Mouse (Mus musculus) retina, adult 2 months (tissue): ENCODE results near the gene Gpr45.
A peak's percentile ranks its signal among the peaks of the same experiment; 100 is the strongest.

Experiments used
- DNase-seq: peaks from one replicate; pipeline ENCODE4 v3.0.0-alpha.2; 2012; ENCODE audit warnings: low read depth, low spot score

Gpr45 gene

DNA sequence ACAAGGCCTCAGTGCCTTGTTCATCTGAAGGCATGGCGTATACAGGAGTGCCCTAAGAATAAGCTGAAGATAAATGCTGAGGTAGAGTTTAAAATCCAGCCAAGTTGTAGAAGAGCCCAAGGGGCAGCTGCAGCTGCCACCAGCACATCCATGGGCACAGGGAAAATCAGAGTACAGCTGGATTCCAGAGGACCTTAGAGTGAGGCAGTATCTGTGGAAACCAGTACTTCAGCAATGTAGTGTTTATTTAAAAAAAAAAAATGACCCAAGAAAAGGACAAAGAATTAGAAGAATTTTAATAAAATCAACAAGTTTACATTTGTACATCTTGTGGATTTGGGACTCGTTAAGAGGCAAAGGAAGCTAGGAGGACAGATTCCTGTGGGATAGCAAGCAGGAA lies 94.3 kb downstream of the Gpr45 start:
- DNase-seq, result no peak

DNA sequence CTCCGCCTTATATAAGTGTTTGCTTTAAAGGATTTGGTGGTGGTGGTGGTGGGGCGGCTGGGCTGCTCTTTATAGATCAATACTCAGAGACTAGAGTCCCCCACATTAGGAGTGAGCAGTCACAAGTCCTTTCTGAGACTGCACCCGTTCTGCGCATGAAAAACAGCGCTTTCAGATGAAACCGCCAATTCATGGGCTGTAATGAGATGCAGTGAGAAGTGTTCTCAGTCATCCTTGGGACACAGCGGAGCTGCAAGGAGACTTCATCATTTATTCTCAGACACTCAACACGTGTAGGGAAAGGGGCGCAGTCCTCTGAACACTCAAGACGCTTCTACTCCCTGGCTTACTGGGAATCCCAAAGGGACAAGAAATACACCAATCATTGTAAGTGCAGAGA lies 95.1 kb downstream of the Gpr45 start:
- DNase-seq, result no peak

DNA sequence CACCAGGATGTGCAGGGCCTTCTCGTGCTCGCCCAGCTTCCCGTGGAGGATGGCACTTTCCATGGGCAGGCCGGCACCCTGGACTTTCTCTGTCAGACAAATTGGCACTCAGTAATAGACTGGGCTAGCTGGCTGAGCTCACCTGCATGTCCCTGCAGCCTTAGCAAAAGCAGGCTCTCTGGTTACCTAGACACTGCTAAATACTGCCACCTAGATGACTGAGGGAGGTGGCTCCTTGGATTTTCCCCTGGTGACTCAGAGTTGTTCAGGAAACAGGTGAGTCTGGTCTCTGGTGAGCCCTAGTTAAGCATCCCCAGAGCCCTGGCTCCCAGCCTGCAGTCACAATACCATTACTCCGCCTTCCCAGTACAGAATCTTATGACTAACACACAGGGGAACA lies 99.2 kb downstream of the Gpr45 start:
- DNase-seq, result no peak

DNA sequence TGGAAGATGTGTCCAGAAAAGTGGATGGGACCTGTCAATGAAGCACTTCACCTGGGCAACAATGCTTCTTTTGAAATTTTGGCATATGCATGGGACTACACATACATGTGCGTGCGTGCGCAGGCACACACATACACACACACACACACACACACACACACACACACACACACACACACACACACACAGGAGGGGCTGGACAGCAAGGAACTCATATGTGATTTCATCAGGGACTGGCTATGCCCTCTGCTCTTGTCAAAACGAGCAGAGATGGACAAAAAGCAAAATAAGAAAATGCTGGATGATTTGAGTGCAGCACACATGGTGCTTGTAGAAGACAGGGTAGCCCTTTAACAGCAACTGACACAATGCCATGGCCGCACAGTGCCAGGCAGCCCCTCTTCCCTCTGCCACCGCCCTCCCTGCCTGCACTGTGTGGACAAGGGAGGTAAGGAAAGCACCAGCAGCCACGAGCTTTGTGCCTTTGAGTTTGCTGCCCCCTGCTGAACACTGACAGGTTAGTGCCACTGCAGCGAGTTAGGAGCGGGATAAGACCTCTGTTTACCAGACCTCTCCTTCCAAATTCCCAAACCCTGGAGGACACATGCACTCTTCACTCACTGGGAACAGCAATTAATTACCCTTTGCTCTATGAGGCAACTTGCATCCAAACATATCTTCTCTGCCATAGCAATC lies 113.1 kb downstream of the Gpr45 start:
- DNase-seq, result peak; percentile 29

DNA sequence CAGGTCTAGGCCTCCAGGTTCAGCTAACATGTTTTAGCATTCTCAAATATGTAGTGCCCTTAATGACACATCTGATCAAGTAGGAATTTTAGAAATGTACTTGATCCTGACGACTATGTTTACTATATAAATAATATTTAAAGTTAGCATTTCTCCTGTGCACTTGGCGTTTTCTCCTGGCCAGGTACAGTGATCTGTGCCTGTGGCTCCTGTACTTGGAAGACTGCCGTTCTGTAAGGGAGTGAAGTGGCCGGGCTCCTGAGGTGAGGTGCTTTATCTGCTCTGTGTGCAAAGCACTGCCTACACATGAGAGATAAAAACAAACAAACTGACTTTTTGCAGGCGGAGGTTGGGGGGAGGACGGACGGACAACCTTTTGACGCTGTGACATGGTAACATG lies 113.9 kb downstream of the Gpr45 start:
- no peak for DNase-seq

DNA sequence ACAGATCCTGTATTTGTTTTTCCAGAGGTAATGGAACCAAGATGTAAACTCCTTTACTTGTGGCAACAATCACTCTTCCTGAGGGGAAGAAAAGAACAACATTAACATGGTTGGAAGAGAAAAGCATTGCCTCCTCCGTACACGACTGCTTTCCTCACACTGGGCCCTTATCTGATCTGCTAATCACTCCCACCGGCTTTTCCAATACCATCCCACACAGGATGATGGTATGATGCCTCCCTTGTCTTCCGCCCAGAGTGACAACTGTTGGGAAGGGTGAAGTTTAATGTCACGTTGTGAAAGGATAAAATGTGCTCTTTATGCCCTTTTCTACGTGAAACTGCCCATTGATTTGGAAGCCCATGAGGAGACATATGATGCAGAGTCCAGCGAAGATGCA lies 114.9 kb downstream of the Gpr45 start:
- DNase-seq, result no peak

DNA sequence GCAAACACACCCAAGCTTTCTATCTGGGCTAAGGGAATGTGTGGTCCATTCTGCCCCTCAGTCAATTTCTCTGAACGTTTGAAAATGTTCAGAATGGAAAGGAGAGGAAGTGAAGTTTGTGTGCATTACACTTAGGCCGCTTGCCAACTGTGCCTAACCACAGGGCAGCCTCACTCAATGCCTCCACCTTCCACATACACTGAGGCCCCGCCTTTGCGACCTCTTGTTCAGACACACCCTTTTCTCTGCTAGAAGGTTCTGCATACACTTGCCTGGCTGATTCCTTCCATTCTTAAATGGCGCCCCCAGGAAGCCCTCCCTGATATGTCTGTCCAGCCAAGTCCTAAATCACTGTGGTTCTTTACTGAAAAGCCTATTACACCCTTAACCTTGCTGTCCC lies 118.1 kb downstream of the Gpr45 start:
- no peak for DNase-seq

DNA sequence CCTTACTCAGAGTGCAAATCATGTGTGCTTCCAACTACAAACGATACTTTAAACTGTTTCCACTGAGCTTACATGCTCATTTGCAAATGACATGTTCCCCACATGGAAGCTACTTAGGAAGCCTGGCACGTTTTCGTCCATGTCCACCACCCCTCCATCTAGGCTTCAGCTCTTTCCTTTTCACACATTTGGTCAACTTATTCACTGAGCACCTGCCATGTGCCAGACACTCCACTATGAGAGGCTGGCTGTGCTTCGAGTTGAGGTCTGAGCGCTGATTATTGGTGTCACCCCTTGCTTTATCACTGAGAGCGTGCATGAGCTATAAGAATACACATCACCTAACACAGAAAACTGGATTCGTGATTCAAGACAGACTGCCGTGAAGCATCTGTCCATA lies 119.4 kb downstream of the Gpr45 start:
- no peak for DNase-seq

DNA sequence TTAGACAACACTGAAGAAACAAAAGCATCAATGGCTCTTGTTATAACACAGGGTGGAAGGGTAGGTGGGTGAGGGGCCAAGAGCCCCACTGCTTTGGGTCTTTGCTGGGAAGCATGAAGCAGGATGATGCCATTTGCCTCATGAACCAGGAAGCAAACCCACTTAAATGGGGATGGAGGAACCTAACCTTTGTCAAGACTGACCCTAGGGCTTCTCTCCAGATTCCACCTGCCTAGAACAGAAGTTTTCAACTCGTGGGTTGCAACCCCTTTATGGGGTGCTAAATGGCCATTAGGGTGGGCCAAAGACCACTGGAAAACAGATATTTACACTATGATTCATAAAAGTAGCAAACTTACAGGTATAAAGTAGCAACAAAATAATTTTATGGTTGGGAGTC lies 119.9 kb downstream of the Gpr45 start:
- no peak for DNase-seq

DNA sequence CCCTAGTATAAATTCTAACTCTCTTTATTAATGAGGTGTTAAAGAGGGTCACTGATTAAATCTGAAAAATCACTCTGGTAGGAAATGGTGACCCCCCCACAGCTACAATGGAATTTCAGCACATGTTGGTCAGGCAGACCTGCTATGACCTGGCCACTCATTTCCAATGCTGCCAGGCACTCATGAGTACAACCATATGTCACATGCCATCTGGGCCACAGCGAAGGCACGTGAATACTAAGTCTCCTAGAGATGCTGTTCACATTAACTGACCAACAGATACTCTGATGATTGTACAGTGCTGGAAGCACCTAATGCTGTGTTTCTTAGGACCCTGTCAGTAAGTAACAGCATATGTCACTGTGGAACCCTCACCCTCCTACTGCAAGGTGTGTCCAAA lies 122.1 kb downstream of the Gpr45 start:
- no peak for DNase-seq

DNA sequence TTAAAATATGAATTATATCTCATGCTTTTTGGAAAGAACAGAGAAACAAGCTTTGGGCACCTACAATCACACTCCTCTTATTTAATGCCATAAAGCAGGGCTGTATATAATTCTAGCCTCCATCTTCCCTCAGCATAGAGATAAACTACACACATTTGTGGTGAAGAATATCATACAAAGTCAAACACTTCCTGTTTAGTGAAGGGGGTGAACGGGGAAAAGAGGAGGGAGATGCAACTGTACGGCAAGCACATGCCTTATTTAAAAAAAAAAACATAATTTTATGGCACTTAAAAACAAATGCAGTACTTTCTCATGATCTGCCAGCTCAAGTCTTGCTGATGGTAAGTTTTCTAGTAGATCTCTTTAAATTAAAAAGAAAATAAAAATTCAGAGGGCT lies 125.5 kb downstream of the Gpr45 start:
- no peak for DNase-seq

DNA sequence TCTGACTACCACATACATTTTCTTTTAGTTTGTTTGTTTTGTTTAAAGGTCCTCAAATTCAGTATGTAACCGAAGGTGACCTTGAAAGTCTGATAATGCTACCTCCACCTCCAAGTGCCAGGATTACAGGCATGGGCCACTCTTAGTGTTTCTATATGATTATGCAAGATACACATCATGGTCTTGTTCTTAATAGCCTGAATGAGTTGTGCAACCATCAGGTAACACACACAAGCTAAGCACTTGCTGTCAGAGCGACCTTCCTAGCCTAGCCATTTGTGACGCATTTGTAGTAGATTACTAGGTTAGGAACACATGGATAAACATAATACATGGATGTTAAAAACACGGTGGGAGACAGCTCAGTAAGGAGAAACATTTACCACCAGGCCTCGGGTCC lies 130.3 kb downstream of the Gpr45 start:
- DNase-seq, result no peak
